Mouse (Mus musculus) spleen, adult 12 weeks (tissue): ENCODE results near the gene Hcar2.

Experiments
- DNase-seq: peaks from one replicate; pipeline ENCODE4 v3.0.0; 2022; ENCODE audit warnings: low spot score

The Hcar2 gene

DNA sequence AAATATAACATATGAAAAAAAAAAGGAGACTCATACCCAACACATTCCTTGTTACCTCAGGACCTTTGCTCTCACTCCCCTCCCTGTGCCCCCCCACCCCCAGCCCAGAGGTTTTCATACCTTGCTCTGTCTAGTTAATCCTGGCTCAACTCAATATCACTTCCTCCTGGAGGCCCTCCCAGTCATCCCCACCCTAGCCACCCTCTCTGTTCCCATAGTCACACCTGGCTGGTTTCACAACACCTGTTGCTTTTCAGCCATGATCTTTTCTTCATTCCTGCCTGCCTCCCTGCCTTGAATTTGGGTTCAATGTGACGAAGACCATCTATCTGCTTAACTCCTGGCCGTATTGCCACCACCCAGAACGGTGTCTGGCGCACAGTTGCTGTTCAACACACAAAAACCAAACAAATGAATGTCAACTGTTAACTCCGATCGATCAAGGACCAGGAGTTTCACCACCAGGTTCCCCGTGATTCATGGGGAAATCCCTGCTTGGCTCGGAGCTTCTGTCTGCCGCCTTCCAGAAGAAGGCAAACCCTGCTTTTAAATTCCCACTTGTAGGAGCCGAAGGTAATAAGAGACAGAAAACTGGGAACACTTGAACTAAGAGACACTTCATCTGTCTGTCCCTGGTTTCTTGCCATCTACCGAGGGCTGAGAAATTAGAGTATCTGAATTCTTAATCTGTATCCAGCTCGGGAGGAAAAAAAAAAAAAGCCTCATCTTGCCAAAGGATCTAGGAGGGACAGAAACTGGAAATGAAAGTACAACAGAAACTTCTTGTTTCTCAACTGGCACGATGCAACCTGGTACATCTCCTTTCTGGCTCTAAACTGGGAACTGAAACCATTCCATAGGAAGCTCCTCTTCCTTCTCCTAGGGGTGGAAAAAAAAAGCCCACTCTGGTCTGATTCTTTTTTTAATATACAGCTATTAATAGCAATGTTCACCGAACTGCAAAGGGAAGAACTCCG lies 2.6 kb downstream of the Hcar2 start:
- no peak for DNase-seq

DNA sequence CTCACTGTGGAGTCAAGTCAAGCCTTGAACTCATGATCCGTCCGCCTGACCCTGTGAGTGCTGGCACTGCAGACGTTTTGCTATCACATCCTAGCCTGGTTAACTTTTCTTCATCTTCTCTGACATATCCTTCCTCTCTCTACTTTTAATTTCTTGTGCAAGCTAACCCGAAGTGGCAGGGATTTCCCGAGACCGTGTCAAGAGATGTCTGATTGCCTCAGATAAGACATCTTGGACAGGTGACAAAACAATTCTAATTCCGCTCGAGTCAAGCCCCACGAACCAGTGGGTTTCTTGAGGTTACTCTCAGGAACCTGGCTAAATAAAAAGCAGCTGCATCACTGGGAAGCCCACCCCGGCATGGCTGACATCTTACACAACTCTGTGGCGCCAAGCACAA lies 6.5 kb downstream of the Hcar2 start:
- DNase-seq, result no peak

DNA sequence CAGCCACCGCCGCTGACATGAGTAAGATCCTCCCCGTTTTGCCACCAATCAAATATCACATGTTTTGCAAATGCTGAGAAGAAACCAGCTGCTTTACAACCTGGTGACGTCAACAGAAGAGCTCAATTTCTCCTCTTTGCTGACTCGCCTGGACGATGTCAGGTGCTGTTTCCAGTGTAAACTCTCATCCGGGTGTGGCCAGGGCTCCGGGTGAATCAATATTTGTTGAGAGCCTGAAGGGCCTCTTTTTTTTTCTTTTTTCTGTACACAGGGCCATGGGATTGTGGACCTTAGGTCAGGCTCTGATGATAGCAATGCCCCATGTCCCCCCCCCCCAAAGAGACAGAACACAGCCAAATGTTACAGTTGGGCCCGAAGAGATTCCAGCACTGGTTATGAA lies 10.8 kb downstream of the Hcar2 start:
- no peak for DNase-seq

DNA sequence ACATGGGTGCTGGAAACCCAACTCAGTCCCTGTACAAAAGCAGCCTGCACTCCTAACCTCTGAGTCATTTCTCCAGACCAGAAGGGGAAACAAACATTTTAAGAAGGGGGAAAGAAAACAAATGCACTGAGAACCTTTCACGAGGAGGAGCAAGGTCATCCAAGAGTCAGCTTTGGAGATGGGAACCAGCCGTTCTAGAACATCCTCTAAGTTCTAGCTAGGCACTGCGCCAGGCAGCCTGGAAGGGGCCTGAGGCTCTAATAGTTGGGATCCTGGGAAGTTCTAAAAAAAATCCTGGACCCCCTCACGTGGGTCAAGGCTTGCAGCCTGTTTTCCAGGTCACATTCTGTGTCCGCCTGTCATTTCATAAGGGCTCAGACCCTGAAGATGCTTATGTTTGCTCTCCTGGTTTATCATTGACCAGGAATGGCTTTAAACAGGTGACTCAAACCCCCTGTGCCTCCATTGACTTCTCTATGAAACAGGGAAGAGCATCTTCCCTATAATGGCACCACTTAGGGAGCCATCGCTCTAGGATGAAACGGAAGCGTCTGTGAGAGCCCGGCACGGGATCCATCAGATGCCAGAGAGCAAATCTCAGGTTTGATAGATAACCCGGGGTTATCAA lies 11.3 kb downstream of the Hcar2 start:
- DNase-seq, result no peak

DNA sequence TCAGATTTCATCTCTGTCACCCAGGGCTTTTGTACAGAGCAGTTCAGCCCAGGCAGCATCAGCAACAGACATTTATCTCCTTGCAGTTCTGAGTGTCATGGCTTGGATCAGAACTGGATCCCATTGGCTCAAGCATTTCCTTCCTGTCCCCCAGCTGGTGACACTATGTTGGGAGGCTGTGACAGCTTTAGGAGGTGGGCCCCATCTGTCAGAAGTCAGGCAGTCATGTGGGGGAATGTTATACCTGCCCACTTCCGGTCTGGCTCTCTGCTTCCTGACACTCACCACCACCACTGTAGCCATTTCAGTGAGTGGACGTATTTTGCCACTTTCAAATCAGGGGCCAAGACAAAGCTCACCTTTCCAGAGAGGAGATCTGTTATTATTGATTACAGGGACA lies 13.9 kb downstream of the Hcar2 start:
- no peak for DNase-seq

DNA sequence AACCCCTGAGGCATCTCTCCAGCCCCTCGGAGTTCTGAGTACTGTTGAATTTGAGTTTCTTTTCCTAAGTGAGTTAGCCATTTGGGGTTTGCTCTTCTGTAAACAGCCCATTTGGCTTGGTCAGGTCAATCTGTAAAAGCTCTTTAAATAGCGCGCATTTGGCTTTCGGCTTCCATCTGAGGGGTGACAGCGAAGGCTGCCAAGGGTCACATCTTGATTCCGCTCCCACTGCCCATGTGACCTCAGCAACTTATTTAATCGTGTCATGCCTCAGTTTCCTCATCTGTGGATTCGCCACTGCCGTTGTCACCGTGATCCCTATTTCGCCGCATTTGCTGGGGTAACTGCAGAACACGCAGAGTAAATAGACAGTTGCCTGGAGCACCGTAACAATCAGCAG lies 21.0 kb downstream of the Hcar2 start:
- no peak for DNase-seq

DNA sequence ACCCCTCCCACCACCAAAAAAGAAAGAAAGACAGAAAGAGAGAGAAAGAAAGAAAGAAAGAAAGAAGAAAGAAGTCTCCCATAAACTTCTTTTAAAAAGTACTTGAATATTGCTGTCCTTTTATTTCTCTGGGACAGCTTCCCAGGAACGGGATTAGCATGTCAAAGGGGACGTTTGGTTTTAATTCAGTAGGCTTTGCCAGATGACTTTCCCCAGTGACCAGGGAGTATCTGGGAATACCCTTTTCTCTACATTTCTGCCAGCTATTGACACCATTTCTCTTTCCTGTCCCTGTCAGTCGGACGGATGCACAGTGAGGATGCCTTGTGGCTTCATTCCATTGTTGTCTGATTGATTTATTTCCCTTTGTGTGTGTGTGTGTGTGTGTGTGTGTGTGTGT lies 21.5 kb downstream of the Hcar2 start:
- no peak for DNase-seq

DNA sequence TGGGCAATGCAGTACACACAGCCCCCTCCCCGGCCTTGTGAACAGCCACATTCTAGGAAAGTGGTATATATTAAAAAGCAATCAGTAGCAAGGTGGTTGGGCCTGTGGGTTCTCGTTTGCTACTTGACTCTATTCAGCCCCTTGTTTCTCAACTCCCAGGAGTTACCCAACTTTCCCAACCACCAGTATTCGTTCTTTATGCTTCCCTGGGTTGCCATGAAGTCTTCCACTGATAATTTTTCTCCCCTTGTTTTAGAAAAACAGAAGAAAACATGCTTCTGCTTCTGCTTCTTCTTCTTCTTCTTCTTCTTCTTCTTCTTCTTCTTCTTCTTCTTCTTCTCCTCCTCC lies 22.4 kb downstream of the Hcar2 start:
- DNase-seq, result no peak

DNA sequence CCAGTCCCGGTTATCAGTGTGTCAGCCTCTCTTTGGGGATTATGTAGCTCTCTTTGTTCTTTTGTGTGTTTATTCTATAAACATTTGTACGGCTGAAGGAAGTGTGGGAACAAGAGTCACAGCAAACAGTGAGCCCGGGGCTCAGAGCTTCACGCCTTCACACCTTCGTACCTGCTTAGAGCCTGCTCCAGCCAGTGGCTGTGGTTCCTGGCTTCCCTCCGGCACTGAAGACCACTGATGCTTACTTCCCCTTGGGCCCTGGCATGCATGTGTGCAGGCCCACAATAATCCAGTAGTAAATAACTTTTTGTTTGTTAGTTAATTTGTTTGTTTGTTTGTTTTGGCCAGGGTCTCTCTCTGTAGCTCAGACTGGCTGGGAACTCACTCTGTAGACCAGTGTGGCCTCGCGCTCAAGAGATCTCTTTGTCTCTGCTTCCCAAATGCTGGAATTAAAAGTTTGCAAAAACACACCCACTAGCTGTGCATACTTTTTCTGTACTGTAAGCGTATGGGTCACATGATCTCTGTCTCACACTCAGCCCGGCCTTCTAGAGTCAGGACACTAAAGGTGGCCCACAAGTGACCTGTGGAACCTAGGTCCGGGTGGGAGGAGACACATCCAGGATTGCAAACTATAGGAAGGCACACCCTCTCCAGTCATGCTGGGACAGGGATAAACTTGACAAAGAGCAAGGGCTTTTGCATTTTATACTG lies 22.9 kb downstream of the Hcar2 start:
- DNase-seq, result no peak

DNA sequence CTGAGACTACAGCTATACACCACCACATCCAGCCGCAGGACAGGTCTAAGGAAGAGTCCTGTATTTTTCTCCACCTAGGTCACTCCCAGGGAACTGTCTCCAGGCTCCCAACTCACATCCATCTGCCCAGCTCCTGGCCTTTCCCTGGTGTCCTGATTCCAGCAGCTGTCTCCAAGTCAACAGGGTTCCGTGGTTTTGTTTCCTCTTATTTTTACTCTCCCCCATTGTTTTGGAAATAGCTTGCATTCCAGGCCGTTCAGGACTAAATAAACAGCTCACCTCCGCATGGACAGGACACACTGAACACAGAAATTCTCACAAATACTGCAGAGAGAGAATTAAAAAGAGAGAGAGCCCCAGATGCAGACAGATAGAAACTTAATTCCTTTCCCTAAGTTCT lies 27.9 kb downstream of the Hcar2 start:
- no peak for DNase-seq

DNA sequence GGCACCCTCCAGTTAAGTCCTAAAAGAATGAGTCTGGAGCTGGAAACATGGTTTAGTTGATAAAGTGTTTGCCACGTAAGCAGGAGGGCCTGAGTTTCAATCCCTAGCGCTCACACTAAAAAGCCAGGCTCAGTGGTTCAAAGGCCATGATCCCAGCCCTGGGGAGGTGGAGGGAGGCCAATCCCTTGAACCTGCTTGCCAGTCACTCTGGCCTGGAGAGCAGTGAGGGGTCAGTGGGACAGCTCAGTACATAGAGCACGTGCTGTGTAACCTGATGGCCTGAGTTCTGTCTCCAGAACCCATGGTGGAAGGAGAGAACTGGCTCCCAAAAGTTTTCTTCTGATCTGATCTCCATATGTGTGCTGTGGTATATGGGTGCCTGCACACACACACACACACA lies 30.5 kb downstream of the Hcar2 start:
- no peak for DNase-seq

DNA sequence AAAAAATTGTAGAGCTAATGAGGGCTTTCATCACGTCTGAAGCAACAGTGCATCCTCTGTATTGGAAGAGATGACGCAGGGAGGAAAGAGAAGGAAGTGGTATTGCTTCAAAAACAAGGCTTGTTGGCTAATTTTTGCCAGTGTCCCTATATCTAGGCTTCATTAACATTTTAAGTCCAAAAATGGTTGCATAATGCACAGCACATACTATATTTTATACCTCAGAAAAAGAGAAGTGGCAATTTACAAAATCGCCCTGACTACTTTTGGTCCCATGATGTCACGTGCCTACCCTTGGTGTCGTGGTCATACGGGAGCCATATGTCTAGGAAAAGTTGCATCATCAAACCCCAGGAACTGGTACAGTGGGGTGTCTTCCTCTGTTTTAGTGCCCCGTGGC lies 33.0 kb downstream of the Hcar2 start:
- no peak for DNase-seq

DNA sequence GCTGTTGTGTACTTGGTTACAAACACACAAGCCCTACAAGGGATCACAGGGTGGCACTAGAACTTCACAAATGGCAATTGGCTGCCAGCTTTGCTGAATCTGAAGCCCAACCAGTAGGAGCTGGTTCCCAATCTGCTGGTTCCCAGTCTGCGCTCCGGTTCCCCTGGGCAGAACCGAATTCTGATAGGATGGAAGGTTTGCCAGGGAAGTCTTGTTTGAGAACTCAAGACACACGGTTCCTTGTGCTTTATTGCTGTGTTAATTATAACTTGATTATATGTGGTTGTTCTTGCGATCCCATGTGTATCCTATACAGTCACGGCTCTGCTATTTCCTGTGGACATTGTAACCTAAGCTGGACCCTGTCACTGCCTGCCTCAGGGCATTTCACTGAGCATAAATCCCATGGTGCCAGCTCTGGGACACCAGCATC lies 37.6 kb downstream of the Hcar2 start:
- DNase-seq, result no peak

DNA sequence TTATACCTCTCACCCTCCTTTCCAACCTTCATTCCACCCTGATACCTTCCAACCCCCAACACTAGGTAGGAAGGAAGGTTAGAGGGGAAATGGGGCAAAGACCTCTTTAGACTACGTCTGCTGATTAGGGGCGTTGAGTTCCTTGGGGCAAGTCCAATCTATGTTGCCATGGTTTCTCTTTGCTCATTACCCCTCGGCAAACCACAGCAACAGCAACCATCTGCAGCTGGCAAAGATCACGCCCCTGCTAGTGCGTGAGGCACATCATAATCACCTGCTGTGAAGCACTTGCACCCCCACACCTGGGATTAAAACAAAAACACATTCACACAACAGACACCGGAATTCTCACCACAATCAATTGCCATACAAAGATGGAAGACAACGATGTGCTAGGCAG lies 42.6 kb downstream of the Hcar2 start:
- DNase-seq, result no peak

DNA sequence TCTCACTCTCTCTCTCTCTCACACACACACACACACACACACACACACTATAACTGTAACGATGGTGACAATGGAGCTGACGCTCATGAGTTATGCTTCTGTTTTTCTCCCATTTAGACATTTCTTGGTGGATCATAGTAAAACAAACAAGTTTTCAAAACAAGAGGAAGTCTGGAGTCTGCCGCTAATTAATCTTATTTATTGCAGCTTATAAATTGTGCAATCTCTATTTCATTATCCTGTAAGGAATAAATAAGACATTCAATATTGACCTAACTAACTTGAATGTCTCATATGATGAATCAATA lies 44.1 kb downstream of the Hcar2 start:
- no peak for DNase-seq

DNA sequence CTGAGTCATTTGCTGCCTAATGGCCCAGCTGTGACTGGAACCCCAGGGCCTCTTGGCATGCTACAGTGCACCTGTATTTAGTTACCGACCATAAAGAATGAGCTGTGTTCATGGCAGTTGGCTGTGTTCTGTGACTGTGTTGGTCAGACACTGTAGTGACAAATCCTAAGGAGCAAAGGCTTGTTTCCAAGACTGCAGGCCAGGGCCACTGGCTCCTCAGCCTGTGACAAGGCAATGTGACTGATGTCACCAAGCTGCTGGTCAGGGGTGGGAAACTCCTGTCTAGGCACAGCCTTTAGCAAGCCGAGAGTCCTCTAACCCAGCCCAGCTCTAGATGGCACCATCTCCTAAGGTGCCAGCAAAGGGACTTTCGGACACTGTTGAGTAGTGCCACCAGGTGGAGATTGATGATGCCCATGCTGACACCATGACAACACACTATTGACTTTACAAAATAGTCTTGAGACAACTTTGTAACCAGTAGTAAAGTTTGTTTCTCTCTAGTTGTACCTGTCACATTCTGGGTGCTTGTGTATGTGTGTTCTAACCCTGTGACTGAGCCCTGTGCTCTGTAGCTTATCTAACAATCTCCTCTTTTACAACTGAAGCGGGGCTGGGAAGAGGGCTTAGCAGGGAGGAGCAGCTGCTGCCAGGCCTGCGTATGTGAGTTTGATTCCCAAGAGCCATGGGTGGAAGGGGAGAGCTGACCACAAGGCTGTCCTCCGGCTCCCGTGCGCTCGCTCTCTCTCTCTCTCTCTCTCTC lies 44.6 kb downstream of the Hcar2 start:
- no peak for DNase-seq

DNA sequence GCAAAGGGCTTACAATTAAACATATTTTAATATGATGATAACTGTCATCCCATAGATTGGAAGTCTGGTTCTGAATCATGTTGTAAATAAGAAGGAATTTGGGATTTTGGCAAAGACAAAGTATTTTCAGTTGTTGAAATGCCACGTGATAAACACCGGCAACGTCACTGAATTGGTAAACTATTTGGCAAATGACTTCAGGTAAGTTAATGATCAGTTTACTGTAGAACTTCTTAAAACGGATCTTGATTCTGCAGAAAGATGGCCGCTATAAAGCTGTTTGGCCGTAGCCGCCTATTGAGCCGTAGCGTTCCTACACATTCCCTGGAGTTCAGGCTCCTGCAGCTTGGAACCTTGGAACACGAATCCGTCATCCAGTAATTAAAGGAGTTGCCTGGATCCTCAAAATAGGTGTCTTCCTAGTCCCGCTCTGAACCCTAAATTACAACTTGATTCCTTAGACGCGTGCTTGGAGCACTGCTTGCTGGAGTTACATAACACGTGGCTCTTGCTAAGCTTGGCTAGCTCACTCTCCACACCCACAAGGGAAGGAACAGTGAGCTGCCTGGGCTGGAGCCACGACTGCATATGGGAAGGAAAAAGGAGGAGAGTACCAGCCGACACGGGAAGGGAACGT lies 46.2 kb downstream of the Hcar2 start:
- DNase-seq, result no peak

DNA sequence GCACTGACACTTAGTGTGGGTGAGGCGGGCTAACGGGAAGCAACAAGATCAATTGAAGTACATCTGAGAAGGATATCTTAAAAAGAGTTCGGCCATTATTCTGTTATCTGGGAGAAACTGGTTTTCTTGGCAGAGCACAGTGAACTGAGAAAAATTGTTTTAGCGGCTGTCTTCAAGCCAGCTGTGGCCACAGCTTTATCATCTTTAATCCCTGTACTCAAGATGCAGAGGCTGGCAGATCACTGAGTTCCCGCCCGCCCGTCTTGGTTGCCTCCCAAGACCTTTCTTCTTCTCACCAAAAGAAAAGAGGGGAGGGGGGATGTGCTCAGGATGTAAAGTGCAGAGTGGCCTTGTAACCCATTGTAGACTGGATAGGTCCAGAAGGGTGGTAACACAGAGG lies 48.4 kb downstream of the Hcar2 start:
- DNase-seq, result no peak
